Mouse (Mus musculus) stomach, postnatal 0 days (tissue): ENCODE results near the gene Tubb4b. TPM values are rescaled to one million over a fixed set of nuclear protein-coding genes. Genes with fewer than 3 reads are reported as not detected.

Experiments used
- ATAC-seq: fragments of 200-750 bp; cut with Nextera tagmentation; 2 replicates; pipeline ENCODE4 v1.8.0; 2017; ENCODE audit not compliant: low FRiP score, low TSS enrichment
- DNase-seq: peaks from one replicate; pipeline ENCODE4 v3.0.0-alpha.2; 2016; ENCODE audit warnings: low spot score
- H3K27ac ChIP-seq: fragments of 300-500 bp; sonication (generic); replicated peaks from 2 replicates; pipeline ENCODE4 v1.5.1; 2014; ENCODE audit warnings: mild to moderate bottlenecking, control low read depth
- H3K27me3 ChIP-seq: fragments of 300-500 bp; sonication (generic); 2 replicates; pipeline ENCODE4 v1.6.1; 2014; ENCODE audit warnings: low read length; ENCODE audit not compliant: control insufficient read depth, insufficient read depth
- H3K36me3 ChIP-seq: fragments of 300-500 bp; sonication (generic); 2 replicates; pipeline ENCODE4 v1.6.1; 2014; ENCODE audit warnings: low read length, mixed read lengths; ENCODE audit not compliant: control insufficient read depth, insufficient read depth
- H3K4me1 ChIP-seq: fragments of 300-500 bp; sonication (generic); replicated peaks from 2 replicates; pipeline ENCODE4 v1.6.1; 2014; ENCODE audit warnings: antibody characterized with exemption; ENCODE audit not compliant: control insufficient read depth, insufficient read depth
- H3K4me2 ChIP-seq: fragments of 300-500 bp; sonication (generic); replicated peaks from 2 replicates; pipeline ENCODE4 v1.6.1; 2014; ENCODE audit warnings: low read depth, mild to moderate bottlenecking, control low read depth, moderate library complexity
- H3K4me3 ChIP-seq: fragments of 300-500 bp; sonication (generic); 2 replicates; pipeline ENCODE4 v1.5.1; 2014; ENCODE audit warnings: low read depth, low read length, control low read depth
- H3K9ac ChIP-seq: fragments of 300-500 bp; sonication (generic); 2 replicates; pipeline ENCODE4 v1.6.1; 2014; ENCODE audit warnings: mild to moderate bottlenecking, low read length, control low read depth, mixed read lengths
- H3K9me3 ChIP-seq: fragments of 300-500 bp; sonication (generic); 2 replicates; pipeline ENCODE4 v1.6.1; 2016; ENCODE audit warnings: low read length; ENCODE audit not compliant: control insufficient read depth
- CTCF ChIP-seq: IDR thresholded peaks from 2 replicates; pipeline ENCODE4 v1.5.1; 2016; ENCODE audit warnings: antibody characterized with exemption, low read depth, mild to moderate bottlenecking, moderate library complexity
- EP300 ChIP-seq: optimal IDR thresholded peaks from 2 replicates; pipeline ENCODE3; 2016; ENCODE audit warnings: antibody characterized with exemption
- WGBS: fragments of 180-500 bp; shearing (Covaris S2); extraction: QIAGEN DNeasy Blood & Tissue Kit; methylation state at CpG from one replicate; pipeline ENCODE4 v1.1.7; 2014; 5-methylcytosine and 5-hydroxymethylcytosine counted together
- polyA plus RNA-seq: library from polyadenylated mRNA; unstranded; fragments of >200 nt; fragmentation: Nextera tagmentation; extraction: Ambion mirVana; gene quantifications from 2 replicates; pipeline ENCODE4 v1.2.1, GENCODE M21; 2015

Gene Tubb4b
- polyA plus RNA-seq, 1 experiment from 2014 or later = 486 TPM

- WGBS = under 1% methylated on average over 97 of the region's 100 CpGs
- TF ChIP-seq CTCF (peak; percentile 34; the same call in 1 of the 2 replicates), EP300 (no peak)
- DNase-seq (peak; percentile 73), ATAC-seq (peak; percentile 73)
- peak overlapping the region; percentile 58 for H3K4me3 ChIP-seq
- peaks cover 3% of the 10 kb centered on the region; the same call in 1 of the 2 replicates for H3K4me1 ChIP-seq
- no peaks in the 10 kb centered on the region for H3K36me3 ChIP-seq
- H3K27me3 ChIP-seq = no peaks in the 10 kb centered on the region; the same call in 1 of the 2 replicates
- H3K27ac ChIP-seq = peak overlapping the region; percentile 96
- H3K4me2 ChIP-seq = peak overlapping the region; percentile 85
- H3K9me3 ChIP-seq = no peaks in the 10 kb centered on the region
- peak overlapping the region; percentile 64 for H3K9ac ChIP-seq
These were observed 43.3 kb downstream of the Tubb4b start for GRCm38 (mm10) chr2:25180973-25181890.

- under 1% methylated on average over 35 of the region's 35 CpGs for WGBS
- Histone ChIP-seq H3K4me2 (peak within 1 kb of the TSS; percentile 85), H3K27ac (peak within 1 kb of the TSS; percentile 96), H3K9ac (peak within 1 kb of the TSS; percentile 64), H3K9me3 (no peaks in the 10 kb centered on the region), H3K4me1 (peaks cover 2% of the 10 kb centered on the region; the same call in 1 of the 2 replicates), H3K36me3 (no peaks in the 10 kb centered on the region), H3K27me3 (no peaks in the 10 kb centered on the region; the same call in 1 of the 2 replicates), H3K4me3 (peak within 1 kb of the TSS; percentile 58)
- TF ChIP-seq EP300 (no peak), CTCF (peak; percentile 73)
- ATAC-seq = peak; percentile 88
- DNase-seq = peak; percentile 96
These were observed 44.0 kb downstream of the Tubb4b start, which contains the start of gene Nrarp for GRCm38 (mm10) chr2:25180478-25180903. TSS of gene Nrarp (plus strand) at chr2:25180758.

GRCm38 (mm10) chr2:25179566-25180217 is 44.8 kb downstream of the Tubb4b start:
- peak overlapping the region; percentile 41; the same call in 1 of the 2 replicates for H3K9ac ChIP-seq
- TF ChIP-seq EP300 = no peak
- no peak for TF ChIP-seq CTCF
- 42% methylated on average over 15 of the region's 15 CpGs for WGBS

GRCm38 (mm10) chr2:25178285-25178972 is 46.1 kb downstream of the Tubb4b start:
- Histone ChIP-seq H3K4me2 (no peak overlapping the region), H3K36me3 (no peaks in the 10 kb centered on the region), H3K27me3 (no peaks in the 10 kb centered on the region; the same call in 1 of the 2 replicates), H3K4me3 (no peak overlapping the region), H3K4me1 (no peaks in the 10 kb centered on the region), H3K9ac (no peak overlapping the region), H3K27ac (peak overlapping the region; percentile 40), H3K9me3 (no peaks in the 10 kb centered on the region)
- ATAC-seq = no peak
- TF ChIP-seq CTCF (no peak), EP300 (no peak)
- 40% methylated on average over 10 of the region's 10 CpGs for WGBS
- DNase-seq = no peak

More at GRCm38 (mm10) chr2:25179566-25180217, 44.8 kb downstream of the Tubb4b start:
- peak overlapping the region; percentile 85 for H3K4me2 ChIP-seq
- no peaks in the 10 kb centered on the region for H3K4me1 ChIP-seq
- DNase-seq (no peak), ATAC-seq (no peak)
- no peaks in the 10 kb centered on the region for H3K36me3 ChIP-seq
- peak overlapping the region; percentile 96 for H3K27ac ChIP-seq
- peak overlapping the region; percentile 58 for H3K4me3 ChIP-seq
- H3K27me3 ChIP-seq = no peaks in the 10 kb centered on the region; the same call in 1 of the 2 replicates
- H3K9me3 ChIP-seq = no peaks in the 10 kb centered on the region

- no peaks in the 10 kb centered on the region for H3K36me3 ChIP-seq
- no peaks in the 10 kb centered on the region for H3K9me3 ChIP-seq
- no peaks in the 10 kb centered on the region for H3K4me1 ChIP-seq
- H3K9ac ChIP-seq = no peak overlapping the region
- peak; percentile 59 for DNase-seq
- TF ChIP-seq CTCF = no peak
- TF ChIP-seq EP300 = no peak
- H3K27ac ChIP-seq = peak overlapping the region; percentile 63
- WGBS = 21% methylated on average over 6 of the region's 6 CpGs
- H3K4me3 ChIP-seq = no peak overlapping the region
- no peaks in the 10 kb centered on the region; the same call in 1 of the 2 replicates for H3K27me3 ChIP-seq
- ATAC-seq = no peak
- H3K4me2 ChIP-seq = no peak overlapping the region
These were observed 46.8 kb downstream of the Tubb4b start for GRCm38 (mm10) chr2:25177685-25178084.
